Mouse (Mus musculus): ENCODE data around the gene Tcp11. TPM values are rescaled to one million over a fixed set of nuclear protein-coding genes. Genes with fewer than 3 reads are reported as not detected.

Tcp11 gene
- polyA plus RNA-seq, 1 experiment, result 1.4 TPM

GRCm38 (mm10) chr17:28116335-28116734, 35.9 kb upstream of the Tcp11 start:
- WGBS, result 94% methylated on average over 9 of the region's 9 CpGs
- TF ChIP-seq CTCF (conservative IDR thresholded peaks at IDR 0.05; ENCODE audit: insufficient read depth, insufficient read length, low read depth, low read length) (no peak), POLR2A (IDR thresholded peaks at IDR 0.05; ENCODE audit: low read depth, low read length) (no peak)
- no peak for DNase-seq
- Histone ChIP-seq H3K4me3 (ENCODE audit: insufficient read depth, low read depth, low read length) (no peak overlapping the region), H3K27me3 (replicated peaks; ENCODE audit: control insufficient read depth, insufficient read depth, low read length) (no peaks in the 10 kb centered on the region), H3K4me1 (ENCODE audit: control insufficient read depth, insufficient read depth, low read length) (no peaks in the 10 kb centered on the region), H3K36me3 (ENCODE audit: control insufficient read depth, insufficient read depth, low read length) (no peaks in the 10 kb centered on the region), H3K27ac (ENCODE audit: insufficient read depth, low read depth, low read length) (no peak overlapping the region)

- WGBS, result 91% methylated on average over 8 of the region's 8 CpGs
- no peak overlapping the region for H3K27ac ChIP-seq (ENCODE audit: insufficient read depth, low read depth, low read length)
- no peak for DNase-seq
- TF ChIP-seq POLR2A (IDR thresholded peaks at IDR 0.05; ENCODE audit: low read depth, low read length) (no peak), CTCF (conservative IDR thresholded peaks at IDR 0.05; ENCODE audit: insufficient read depth, insufficient read length, low read depth, low read length) (no peak)
- no peaks in the 10 kb centered on the region for H3K27me3 ChIP-seq (replicated peaks; ENCODE audit: control insufficient read depth, insufficient read depth, low read length)
- H3K36me3 ChIP-seq (ENCODE audit: control insufficient read depth, insufficient read depth, low read length), result no peaks in the 10 kb centered on the region
- H3K4me3 ChIP-seq (ENCODE audit: insufficient read depth, low read depth, low read length), result no peak overlapping the region
- no peaks in the 10 kb centered on the region for H3K4me1 ChIP-seq (ENCODE audit: control insufficient read depth, insufficient read depth, low read length)
Observed at GRCm38 (mm10) chr17:28112266-28112665, 31.8 kb upstream of the Tcp11 start.

- Histone ChIP-seq H3K4me3 (ENCODE audit: insufficient read depth, low read depth, low read length) (no peak overlapping the region), H3K27ac (ENCODE audit: insufficient read depth, low read depth, low read length) (no peak overlapping the region), H3K36me3 (ENCODE audit: control insufficient read depth, insufficient read depth, low read length) (no peaks in the 10 kb centered on the region), H3K27me3 (replicated peaks; ENCODE audit: control insufficient read depth, insufficient read depth, low read length) (no peaks in the 10 kb centered on the region), H3K4me1 (ENCODE audit: control insufficient read depth, insufficient read depth, low read length) (no peaks in the 10 kb centered on the region)
- no peak for DNase-seq
- no peak for TF ChIP-seq POLR2A (IDR thresholded peaks at IDR 0.05; ENCODE audit: low read depth, low read length)
- no peak for TF ChIP-seq CTCF (conservative IDR thresholded peaks at IDR 0.05; ENCODE audit: insufficient read depth, insufficient read length, low read depth, low read length)
- 27% methylated on average over 14 of the region's 14 CpGs for WGBS
Observed at GRCm38 (mm10) chr17:28107275-28107674, 26.8 kb upstream of the Tcp11 start.

GRCm38 (mm10) chr17:28106352-28106751, 25.9 kb upstream of the Tcp11 start:
- WGBS, result 80% methylated on average over 6 of the region's 6 CpGs

GRCm38 (mm10) chr17:28104416-28104815, 24.0 kb upstream of the Tcp11 start:
- no peak overlapping the region for H3K27ac ChIP-seq (ENCODE audit: insufficient read depth, low read depth, low read length)
- H3K4me3 ChIP-seq (ENCODE audit: insufficient read depth, low read depth, low read length), result no peak overlapping the region
- no peaks in the 10 kb centered on the region for H3K27me3 ChIP-seq (replicated peaks; ENCODE audit: control insufficient read depth, insufficient read depth, low read length)
- 72% methylated on average over 6 of the region's 6 CpGs for WGBS
- TF ChIP-seq POLR2A (IDR thresholded peaks at IDR 0.05; ENCODE audit: low read depth, low read length) (no peak), CTCF (conservative IDR thresholded peaks at IDR 0.05; ENCODE audit: insufficient read depth, insufficient read length, low read depth, low read length) (no peak)
- no peak for DNase-seq
- H3K36me3 ChIP-seq (ENCODE audit: control insufficient read depth, insufficient read depth, low read length), result no peaks in the 10 kb centered on the region
- no peaks in the 10 kb centered on the region for H3K4me1 ChIP-seq (ENCODE audit: control insufficient read depth, insufficient read depth, low read length)

More at GRCm38 (mm10) chr17:28106352-28106751, 25.9 kb upstream of the Tcp11 start:
- H3K4me3 ChIP-seq (ENCODE audit: insufficient read depth, low read depth, low read length), result no peak overlapping the region
- no peaks in the 10 kb centered on the region for H3K27me3 ChIP-seq (replicated peaks; ENCODE audit: control insufficient read depth, insufficient read depth, low read length)
- H3K36me3 ChIP-seq (ENCODE audit: control insufficient read depth, insufficient read depth, low read length), result no peaks in the 10 kb centered on the region
- no peak for DNase-seq
- no peak overlapping the region for H3K27ac ChIP-seq (ENCODE audit: insufficient read depth, low read depth, low read length)
- TF ChIP-seq CTCF (conservative IDR thresholded peaks at IDR 0.05; ENCODE audit: insufficient read depth, insufficient read length, low read depth, low read length), result 0 out of 2 replicates have a peak, but pooled peaks have one; percentile 26
- TF ChIP-seq POLR2A (IDR thresholded peaks at IDR 0.05; ENCODE audit: low read depth, low read length), result no peak
- no peaks in the 10 kb centered on the region for H3K4me1 ChIP-seq (ENCODE audit: control insufficient read depth, insufficient read depth, low read length)

- Histone ChIP-seq H3K4me1 (ENCODE audit: control insufficient read depth, insufficient read depth, low read length) (no peaks in the 10 kb centered on the region), H3K27me3 (replicated peaks; ENCODE audit: control insufficient read depth, insufficient read depth, low read length) (no peaks in the 10 kb centered on the region), H3K4me3 (ENCODE audit: insufficient read depth, low read depth, low read length) (no peak overlapping the region), H3K36me3 (ENCODE audit: control insufficient read depth, insufficient read depth, low read length) (no peaks in the 10 kb centered on the region), H3K27ac (ENCODE audit: insufficient read depth, low read depth, low read length) (no peak overlapping the region)
- WGBS, result 52% methylated on average over 10 of the region's 10 CpGs
- TF ChIP-seq POLR2A (IDR thresholded peaks at IDR 0.05; ENCODE audit: low read depth, low read length) (no peak), CTCF (conservative IDR thresholded peaks at IDR 0.05; ENCODE audit: insufficient read depth, insufficient read length, low read depth, low read length) (no peak)
- DNase-seq, result no peak
Observed at GRCm38 (mm10) chr17:28101902-28102319, 21.5 kb upstream of the Tcp11 start.

GRCm38 (mm10) chr17:28101284-28101887, 20.9 kb upstream of the Tcp11 start:
- H3K36me3 ChIP-seq (ENCODE audit: control insufficient read depth, insufficient read depth, low read length), result no peaks in the 10 kb centered on the region
- no peak overlapping the region for H3K27ac ChIP-seq (ENCODE audit: insufficient read depth, low read depth, low read length)
- WGBS, result 34% methylated on average over 12 of the region's 12 CpGs
- DNase-seq, result no peak
- H3K27me3 ChIP-seq (replicated peaks; ENCODE audit: control insufficient read depth, insufficient read depth, low read length), result no peaks in the 10 kb centered on the region
- TF ChIP-seq POLR2A (IDR thresholded peaks at IDR 0.05; ENCODE audit: low read depth, low read length), result no peak
- no peak for TF ChIP-seq CTCF (conservative IDR thresholded peaks at IDR 0.05; ENCODE audit: insufficient read depth, insufficient read length, low read depth, low read length)
- H3K4me3 ChIP-seq (ENCODE audit: insufficient read depth, low read depth, low read length), result no peak overlapping the region
- no peaks in the 10 kb centered on the region for H3K4me1 ChIP-seq (ENCODE audit: control insufficient read depth, insufficient read depth, low read length)
